Mouse (Mus musculus) left cerebral cortex, postnatal 36 days (tissue): ENCODE data around the gene Cdiptos. TPM values are rescaled to one million over a fixed set of nuclear protein-coding genes. Genes with fewer than 3 reads are reported as not detected.

Experiments
- DNase-seq, 2 experiments: peaks; one replicate each; pipeline ENCODE4 v3.0.0; 2021 to 2022; ENCODE audit warnings: low spot score in 2 of 2, mixed read lengths in 1 of 2
- intact Hi-C: fragments of 180-260 bp; cut with DNase I; formaldehyde crosslinking; loops from one replicate; pipeline ENCODE4 v1.15.1; 2025
- total RNA-seq, 2 experiments: library from RNA; stranded (reverse); gene quantifications; 2 replicates each; pipeline ENCODE4 v1.2.3; 2021

Cdiptos gene
- total RNA-seq, 2 experiments from 2014 or later: not detected

DNA sequence TGATC lies 40.4 kb upstream of the Cdiptos start, which contains the start of gene Pagr1b:
Gene Pagr1b, minus strand, starts transcription at position 4 of the 5 bp plus-strand sequence.
- DNase-seq: no peak
- intact Hi-C loops: loop anchor here (2.0 to 5.0 kb wide), 3 partner anchors 39 to 129 kb away; partner anchors contain the start of genes Cdiptos and Sez6l2

DNA sequence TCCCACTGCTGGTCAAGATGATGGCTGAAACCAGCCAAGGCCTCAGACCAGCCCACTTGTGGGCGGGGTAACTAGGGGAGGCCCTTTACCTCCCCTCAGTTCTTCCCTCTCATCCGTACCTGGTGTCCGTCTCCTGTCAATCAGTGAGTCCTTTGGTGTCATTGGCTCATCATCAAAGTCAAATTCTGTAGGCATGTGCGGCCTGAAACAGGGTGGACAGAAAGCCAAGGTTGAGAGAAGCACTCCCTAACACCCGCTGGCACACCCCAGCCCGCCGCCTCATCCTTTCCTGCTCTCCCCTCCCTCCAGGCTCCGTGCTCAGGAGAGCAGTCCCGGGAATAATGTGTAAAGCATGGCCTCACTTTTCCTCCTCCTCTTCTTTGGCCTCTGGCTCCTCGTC lies 40.2 kb upstream of the Cdiptos start:
- no peak for DNase-seq
- intact Hi-C loops: loop anchor here (2.0 to 5.0 kb wide), 3 partner anchors 39 to 129 kb away; partner anchors contain the start of genes Cdiptos and Sez6l2

DNA sequence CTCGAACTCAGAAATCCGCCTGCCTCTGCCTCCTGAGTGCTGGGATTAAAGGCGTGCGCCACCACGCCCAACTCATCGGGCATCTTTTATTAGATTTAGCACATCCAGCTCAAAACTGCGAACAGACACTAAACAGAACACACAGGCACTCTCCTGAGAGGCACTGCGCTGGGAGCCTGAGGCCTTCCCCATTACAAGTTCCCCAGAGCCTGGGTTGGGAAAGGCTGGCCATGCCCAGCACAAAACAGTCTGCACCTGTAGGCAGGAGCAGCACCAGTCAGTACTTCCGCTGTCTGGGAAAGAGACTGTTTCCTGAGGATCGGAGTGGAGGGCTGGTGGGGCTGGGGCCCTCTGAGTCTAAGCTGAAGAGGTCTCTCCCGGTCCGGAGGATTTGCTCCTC lies 39.1 kb upstream of the Cdiptos start:
- intact Hi-C loops: loop anchor here (5.0 kb wide), 1 partner anchor 128 kb away; no protein-coding TSS in a partner anchor
- DNase-seq: no peak

DNA sequence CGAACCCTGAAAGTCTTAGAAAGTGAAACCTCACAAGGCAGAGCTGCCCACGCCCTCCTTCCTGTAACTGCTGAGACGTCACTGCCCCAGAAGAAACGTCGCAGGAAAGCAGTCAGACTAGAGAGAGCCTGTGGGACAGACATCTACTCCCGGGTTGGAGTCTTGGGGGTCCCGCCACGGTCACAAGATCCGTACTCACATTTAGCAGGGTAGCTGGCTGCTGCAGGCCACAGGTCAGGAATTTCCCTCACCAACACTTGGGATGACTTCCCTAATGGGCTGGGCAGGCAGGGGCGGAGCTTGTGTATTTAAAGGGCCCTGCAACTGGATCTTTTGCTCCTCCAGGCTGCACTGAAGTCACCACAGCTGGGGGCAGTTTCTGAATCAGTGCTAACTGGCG lies 38.4 kb upstream of the Cdiptos start, which contains the start of gene Mvp:
Gene Mvp, minus strand, starts transcription at position 302 of the 400 bp plus-strand sequence.
- intact Hi-C loops: no loop called here
- DNase-seq: peak in 1 of 2 experiments; percentile 30

DNA sequence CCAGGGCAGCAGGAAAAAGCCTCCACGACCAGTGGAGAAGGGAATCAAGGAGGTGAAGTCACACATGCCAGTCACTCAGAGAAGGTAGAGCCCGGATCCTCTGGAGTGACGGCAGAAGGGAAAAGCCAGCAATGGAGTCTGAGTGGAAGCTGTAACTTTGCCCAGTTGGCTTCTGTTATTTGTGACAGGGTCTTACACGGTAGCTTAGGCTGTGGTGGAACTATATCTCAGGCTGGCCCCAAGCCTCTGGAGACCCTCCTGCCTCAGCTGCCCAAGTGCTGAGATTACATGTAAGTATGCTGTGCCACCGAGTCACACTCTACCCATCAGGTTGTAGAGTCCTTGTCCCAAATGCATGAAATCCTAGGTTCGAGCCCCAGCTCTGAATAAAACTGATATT lies 37.5 kb upstream of the Cdiptos start:
- DNase-seq: no peak
- intact Hi-C loops: no loop called here

DNA sequence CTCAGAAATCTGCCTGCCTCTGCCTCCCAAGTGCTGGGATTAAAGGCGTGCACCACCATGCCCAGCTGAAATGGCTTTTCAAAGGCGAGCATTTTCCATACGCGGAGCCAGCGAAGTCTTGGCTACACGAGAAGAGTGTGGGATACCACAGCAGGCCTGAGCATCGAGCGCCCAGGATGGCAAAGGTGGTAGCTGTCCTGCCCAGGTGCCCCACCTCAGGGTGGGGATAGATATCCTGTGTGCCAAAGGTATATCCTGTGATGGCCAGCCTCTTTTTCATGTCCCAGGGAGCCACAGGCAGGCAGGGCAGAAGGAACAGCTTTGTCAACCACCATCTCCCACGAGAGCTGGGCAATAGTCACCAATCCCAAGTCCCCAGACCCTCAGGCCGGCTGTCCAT lies 36.9 kb upstream of the Cdiptos start:
- DNase-seq: no peak
- intact Hi-C loops: no loop called here

DNA sequence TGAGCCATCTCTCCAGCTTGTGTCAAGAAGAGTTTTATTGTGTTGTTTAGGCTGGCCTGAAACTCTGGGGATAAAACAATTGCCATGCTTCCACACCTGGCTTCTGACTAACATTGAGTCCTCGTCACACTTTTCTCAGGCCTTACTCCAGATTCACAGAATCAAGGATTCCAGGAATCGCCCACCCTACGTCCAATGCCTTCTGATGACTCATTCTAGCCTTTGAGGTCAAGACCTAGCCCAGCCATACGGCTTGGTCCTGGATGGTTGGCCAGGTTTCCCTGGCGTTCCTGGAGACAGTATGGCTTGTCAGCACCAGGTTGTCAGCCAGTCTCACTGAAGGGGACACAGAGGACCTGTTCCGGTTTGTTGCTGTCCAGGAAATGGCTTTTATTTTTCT lies 36.5 kb upstream of the Cdiptos start:
- intact Hi-C loops: no loop called here

DNA sequence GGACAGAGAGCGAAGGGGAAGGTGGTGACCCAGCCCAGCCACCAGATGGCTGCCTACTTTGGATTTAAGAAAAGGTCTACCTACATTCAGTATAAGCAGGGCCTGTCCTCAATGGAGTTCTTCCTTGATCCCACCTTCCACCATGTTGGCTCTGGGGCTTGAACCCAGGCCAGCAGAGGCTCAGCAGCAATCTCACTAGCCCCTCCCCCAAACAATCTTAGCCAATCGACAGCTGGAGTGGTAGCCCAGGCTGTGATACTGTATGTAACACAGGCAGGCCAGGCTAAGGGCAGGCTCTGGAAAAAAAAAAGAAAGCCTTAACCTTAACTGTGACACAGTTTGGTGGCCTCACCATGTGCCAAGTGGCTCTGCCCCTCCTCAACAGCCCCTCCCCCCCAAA lies 35.8 kb upstream of the Cdiptos start:
- DNase-seq: no peak
- intact Hi-C loops: no loop called here

More for the DNA sequence above, 36.5 kb upstream of the Cdiptos start:
- DNase-seq: no peak

DNA sequence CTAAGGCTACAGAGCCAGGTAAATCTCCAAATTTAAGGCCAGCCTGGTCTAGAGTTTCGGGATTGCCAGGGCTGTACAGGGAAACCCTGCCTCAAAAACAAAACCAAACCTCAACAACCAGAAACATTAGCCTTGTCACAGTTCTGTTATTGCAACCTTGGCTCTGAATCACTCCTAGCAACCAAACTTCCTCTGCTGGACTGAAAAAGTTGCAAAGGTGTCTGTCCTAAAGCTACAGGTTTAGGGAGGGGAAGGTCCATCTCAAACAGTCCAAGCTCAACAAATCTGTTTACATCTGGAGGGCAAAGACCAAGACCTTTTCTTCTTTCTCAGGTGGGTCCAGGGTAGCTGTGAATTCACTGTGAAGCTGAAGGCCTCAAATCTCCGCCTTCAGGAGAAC lies 35.2 kb upstream of the Cdiptos start:
- intact Hi-C loops: no loop called here
- no peak for DNase-seq

DNA sequence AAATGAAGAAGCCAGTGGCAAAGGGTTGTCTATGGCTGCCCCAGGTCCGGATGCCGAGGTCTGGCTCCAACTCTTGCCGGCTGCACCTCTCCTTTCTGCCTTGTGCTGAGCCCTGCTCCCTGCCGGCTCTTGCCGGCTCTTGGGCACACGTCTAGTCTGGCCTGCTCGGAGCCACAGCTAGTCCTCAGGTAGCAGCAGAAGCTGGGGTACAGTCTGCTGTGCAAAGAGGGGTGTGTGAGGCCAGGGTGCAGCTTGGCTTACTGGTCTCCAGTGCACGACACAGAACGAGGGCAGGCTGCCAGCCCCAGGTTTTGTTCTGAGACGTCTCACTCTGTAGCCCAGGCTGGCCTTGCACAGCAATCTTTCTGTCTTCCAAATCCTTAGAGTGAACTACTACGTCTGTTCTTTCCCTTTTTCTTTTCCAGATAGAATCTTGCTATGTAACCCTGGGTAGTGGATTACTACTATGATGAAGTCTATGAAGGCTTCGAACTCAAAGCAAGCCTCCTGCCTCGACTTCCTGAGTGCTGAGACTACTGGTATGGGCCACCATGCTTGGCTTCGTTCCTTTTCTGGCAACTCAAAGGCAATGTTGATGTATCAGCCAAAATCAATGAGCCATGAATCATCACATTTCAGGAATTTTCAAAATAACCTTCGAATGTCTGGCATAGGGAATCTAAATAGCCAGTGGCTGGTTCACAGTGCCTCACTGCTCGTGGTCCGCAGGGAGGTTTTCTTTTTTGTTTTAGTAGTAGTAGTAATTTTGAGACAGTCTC lies 33.6 kb upstream of the Cdiptos start:
- DNase-seq: no peak

DNA sequence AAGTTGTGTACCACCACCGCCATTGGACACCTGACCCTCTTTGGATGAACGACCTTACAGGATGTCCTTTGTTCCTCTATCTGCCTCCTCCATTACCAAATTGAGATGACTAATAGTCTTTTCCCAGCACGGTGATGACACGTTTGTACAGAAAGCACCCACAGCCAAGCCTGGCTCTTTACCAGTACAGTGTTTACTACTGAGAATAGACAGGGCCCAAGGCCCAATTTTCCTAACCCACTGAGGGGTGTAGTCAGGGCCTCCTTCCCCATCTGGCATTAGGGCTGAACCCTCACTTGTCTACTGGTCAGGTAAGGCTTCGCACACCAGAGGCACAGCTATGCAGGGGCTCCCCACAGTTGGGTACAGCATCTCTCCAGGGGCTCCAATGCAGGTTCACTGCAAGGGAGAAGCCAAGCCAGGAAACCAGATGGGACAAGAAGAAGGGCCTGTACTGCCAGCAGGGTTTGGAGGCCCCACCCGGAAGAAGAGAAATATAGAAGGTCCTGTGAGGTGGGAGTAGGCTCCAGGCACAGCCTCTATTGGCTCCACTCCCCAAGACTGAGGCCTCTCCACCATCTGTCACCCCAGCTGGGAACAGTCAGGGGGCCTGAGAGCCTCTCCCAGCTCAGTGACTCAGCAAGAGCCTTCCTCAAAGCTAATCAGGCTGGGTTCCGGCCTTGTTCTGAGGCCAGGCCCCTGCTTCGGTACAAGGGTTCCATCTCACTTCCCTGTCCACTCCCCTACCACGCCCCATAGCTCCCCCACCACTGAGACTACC lies 32.5 kb upstream of the Cdiptos start:
- intact Hi-C loops: loop anchor here (2.0 kb wide), 1 partner anchor 24 kb away; no protein-coding TSS in a partner anchor
- peak; percentile 80 to 87 for DNase-seq

More for the DNA sequence above, 33.6 kb upstream of the Cdiptos start:
- intact Hi-C loops: loop anchor here (2.0 kb wide), 1 partner anchor 25 kb away; no protein-coding TSS in a partner anchor

DNA sequence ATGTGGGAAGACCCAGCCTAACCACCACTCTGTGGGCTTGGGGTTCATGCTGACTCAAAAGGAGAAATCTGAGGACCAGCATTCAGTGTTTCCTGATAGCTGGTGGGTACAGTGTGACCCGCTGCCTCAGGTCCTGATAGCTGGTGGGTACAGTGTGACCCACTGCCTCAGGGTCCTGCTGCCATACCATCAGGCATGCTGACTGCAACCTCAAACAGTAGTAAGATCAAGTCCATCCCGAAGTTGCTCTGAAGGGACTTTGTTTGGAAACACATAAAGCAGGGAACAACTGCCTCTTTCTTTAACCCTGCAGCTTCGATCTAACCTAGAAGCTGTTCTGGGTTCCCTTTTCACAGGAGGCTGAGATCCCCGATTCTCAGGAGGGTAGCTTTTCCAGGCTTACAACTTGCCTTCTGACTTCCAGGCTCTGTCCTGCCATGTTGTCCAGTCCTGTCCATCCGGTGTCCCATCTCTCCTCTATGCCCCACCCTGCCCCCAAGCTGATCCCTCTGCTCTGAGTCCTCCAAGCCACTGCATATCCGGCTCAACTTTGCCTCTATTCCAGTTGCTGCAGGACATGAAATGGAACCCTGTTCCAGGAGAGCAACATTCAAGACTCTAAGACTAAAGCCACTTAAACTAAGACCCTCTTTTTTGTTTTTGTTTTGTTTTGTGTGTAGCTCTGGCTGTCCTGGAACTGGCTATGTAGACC lies 31.6 kb upstream of the Cdiptos start:
- DNase-seq: no peak
- intact Hi-C loops: loop anchor here (2.0 kb wide), 1 partner anchor 23 kb away; no protein-coding TSS in a partner anchor

DNA sequence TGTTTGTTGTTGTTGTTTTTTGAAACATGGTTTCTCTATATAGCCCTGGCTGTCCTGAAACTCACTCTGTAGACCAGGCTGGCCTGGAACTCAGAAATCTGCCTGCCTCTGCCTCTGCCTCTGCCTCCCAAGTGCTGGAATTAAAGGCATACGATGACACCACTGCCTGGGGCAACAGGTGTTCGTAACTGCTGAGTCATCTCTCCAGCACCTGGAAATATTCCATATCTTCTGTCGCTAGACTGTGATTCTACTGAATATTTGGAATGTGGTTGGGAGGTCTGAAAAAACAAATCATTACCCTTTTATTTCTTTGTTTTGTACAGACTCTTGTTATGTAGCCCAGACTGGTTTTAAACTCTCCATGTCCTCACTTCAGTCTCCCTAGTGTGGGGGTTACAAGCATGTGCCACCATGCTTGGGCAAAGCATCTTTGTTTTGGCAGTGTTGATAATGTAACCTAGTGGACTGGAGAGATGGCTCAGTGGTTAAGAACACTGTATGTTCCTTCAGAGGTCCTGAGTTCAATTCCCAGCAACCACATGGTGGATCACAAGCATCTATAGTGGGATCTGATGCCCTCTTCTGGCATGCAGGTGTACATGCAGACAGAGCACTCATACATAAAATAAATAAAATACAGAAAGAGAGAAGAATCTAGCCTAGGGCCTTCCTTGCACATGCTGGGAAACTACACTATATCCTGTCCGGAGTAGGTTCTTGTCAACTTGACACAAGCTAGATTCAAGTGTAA lies 28.4 kb upstream of the Cdiptos start:
- intact Hi-C loops: no loop called here

DNA sequence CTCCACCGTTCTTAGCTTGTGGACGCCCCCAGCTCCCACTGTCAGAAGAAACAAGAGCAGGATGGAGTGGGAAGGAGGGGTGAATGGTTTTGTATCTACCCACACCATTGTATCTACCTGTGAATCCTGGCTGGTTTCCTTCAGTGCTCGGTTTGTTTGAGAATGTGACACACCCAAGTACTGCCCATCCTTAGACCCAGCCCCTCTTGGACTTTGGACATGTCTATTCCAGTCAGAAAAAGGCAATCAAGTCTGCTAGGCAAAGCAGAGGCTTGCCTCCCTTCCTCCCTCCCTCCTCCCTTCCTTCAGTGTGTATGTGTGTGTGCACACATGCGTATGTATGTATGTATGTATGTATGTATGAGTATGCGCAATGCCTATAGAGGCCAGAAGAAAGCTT lies 27.7 kb upstream of the Cdiptos start:
- no peak for DNase-seq
- intact Hi-C loops: no loop called here

More for the DNA sequence above, 28.4 kb upstream of the Cdiptos start:
- DNase-seq: no peak

DNA sequence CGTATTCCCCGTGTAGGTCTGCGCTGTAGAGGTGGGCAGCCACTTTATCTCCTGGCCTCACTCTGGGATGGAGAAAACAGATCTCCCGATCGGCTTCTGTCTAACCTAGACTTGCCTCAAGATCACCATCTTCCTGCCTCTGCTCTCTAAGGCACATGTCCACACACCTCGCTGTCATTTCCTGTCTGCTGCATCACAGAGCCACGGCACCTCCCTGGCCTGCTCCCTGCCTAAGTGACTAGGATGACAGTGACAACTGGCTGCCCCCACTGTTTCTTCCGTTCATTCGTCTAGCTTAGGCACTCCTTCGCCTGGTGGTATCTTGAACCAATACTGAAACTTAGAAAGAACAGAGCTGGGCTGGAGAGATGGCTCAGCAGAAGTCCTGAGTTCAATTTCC lies 23.7 kb upstream of the Cdiptos start:
- DNase-seq: no peak
- intact Hi-C loops: no loop called here

DNA sequence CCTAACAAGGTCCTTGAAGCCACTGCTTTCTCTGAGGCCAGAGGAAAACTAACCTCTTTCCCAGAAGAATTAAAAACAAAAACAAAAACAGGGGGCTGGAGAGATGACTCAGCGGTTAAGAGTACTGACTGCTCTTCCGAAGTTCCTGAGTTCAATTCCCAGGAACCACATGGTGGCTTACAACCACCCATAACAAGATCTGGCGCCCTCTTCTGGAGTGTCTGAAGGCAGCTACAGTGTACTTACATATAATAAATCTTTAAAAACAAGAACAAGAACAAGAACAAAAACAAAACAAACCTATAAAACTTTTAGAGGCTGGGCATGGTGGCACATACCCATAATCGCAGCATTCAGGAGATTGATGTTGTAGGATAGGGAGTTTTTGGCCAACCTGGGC lies 20.6 kb upstream of the Cdiptos start:
- intact Hi-C loops: no loop called here
- DNase-seq: no peak

DNA sequence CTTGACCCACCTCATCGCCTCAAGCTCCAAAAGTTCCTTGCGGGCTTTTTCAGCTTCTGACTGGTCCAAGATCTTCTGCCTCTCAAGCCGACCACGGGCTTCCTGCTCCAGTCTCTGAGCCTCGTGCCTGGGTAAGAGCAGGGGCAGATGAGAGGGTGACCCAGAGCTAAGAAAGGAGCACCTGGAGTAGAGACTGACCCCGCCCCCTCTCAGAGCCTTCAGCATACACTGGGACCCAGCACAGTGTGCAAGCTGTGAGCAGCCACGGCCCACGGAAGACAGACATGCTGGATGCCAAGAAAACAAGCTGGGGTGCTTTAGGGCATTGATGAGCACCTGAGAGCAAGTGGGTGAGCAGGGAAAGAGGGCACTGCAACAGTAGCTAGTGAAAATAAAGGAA lies 12.9 kb upstream of the Cdiptos start:
- no peak for DNase-seq
- intact Hi-C loops: no loop called here

DNA sequence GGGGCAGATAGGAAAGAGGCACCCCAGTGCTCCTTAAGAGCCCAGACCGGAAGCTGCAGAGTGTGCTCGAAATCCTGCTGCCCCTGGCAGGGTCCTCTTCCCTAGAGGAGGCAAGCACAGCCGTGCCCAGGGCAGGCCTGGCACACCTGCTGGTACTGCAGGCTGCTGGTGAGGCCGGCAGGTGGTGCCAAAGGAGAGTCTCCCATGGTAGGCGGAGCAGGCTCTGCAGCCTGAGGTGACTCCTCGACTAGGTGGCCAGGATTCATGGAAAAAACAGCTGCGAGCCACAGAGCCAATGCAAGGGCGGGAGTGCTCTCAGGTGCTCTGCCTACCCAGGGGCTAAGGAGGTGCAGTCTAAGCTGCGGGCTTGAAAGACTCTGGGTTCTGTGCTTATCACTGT lies 10.4 kb upstream of the Cdiptos start:
- intact Hi-C loops: no loop called here
- peak; percentile 47 to 54 for DNase-seq

DNA sequence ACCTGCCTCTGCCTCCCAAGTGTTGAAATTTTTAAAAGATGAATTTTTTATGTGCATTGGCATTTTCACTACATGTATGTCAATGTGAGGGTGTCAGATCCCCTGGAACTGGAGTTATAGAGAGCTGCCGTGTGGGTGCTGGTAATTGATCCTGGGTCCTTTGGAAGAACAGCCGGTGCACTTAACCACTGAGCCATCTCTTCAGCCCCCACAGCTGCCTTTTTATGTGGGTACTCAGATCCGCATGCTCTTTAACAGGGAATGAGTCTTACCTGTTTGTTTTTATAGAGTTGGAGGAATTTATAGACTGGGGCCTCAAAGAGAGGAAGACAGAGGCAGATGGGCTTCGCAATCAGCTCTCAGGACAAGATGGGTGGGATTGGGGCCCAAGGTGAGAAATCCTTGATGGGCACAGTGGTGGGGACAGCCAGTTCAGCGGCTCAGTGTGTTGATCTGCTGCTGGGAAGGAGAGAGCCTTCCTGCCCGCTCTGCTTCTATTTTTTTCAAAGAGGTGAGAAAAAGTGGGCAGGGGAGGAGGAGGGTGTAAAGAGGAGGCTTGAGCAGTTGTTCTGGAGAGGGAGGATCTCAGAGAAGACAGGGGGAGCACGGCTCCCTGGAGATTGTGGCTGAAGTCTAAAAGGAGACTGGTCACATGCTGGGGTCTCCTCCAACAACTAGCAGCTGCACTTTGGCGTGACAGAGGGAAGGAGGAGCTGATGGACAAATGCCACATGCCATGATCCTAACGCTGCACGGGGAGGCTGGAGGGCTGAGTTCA lies 9.0 kb upstream of the Cdiptos start:
- DNase-seq: peak; percentile 53 to 72
- intact Hi-C loops: loop anchor here (2.0 kb wide), 1 partner anchor 24 kb away; no protein-coding TSS in a partner anchor
